Mouse (Mus musculus): ENCODE measurements around the gene Hoxd12. TPM values are rescaled to one million over a fixed set of nuclear protein-coding genes. Genes with fewer than 3 reads are reported as not detected.

The Hoxd12 gene
- polyA plus RNA-seq, 1 experiment = not detected

- H3K36me3 ChIP-seq (ENCODE audit: control insufficient read depth) = no peaks in the 10 kb centered on the region
- H3K27me3 ChIP-seq (ENCODE audit: control insufficient read depth) = peaks cover 100% of the 10 kb centered on the region
- H3K4me1 ChIP-seq (ENCODE audit: control insufficient read depth) = 0 out of 2 replicates have a peak, but pooled peaks cover 2% of the 10 kb centered on the region
- no peak overlapping the region for H3K4me3 ChIP-seq (replicated peaks)
- H3K9me3 ChIP-seq (ENCODE audit: control insufficient read depth, low read length) = peaks cover 4% of the 10 kb centered on the region; the same call in 1 of the 2 replicates
- TF ChIP-seq GATA1 (IDR thresholded peaks at IDR 0.05; ENCODE audit: low read length) (no peak), TAL1 (IDR thresholded peaks at IDR 0.05; ENCODE audit: low read length) (no peak)
Observed at GRCm38 (mm10) chr2:74702820-74703219, 28.0 kb downstream of the Hoxd12 start.

DNA sequence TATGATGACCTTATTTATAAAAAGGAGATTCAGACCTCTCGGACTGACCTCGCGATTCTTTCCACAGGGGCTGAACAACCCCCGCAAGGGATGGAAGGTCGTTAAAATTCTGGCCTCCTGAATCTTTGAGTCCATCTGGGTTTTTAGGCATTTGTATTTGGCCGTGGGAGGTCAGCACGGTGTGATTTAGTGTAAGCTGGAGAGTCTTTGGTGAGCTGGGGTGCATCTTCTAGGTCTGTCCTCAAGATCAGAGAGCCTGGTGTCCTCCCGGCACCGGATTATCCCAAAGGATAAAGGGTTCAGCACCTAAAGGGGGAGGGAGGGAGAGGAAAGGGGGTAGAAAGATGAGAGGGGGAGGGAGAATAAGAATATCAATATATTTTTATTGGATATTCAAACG is 28.5 kb downstream of the Hoxd12 start:
- no peak for TF ChIP-seq TAL1 (IDR thresholded peaks at IDR 0.05; ENCODE audit: low read length)
- TF ChIP-seq GATA1 (IDR thresholded peaks at IDR 0.05; ENCODE audit: low read length) = no peak
- Histone ChIP-seq H3K36me3 (ENCODE audit: control insufficient read depth) (no peaks in the 10 kb centered on the region), H3K9me3 (ENCODE audit: control insufficient read depth, low read length) (no peaks in the 10 kb centered on the region; the same call in 1 of the 2 replicates), H3K4me3 (replicated peaks) (no peak overlapping the region), H3K4me1 (ENCODE audit: control insufficient read depth) (no peaks in the 10 kb centered on the region), H3K27me3 (ENCODE audit: control insufficient read depth) (peaks cover 100% of the 10 kb centered on the region)

DNA sequence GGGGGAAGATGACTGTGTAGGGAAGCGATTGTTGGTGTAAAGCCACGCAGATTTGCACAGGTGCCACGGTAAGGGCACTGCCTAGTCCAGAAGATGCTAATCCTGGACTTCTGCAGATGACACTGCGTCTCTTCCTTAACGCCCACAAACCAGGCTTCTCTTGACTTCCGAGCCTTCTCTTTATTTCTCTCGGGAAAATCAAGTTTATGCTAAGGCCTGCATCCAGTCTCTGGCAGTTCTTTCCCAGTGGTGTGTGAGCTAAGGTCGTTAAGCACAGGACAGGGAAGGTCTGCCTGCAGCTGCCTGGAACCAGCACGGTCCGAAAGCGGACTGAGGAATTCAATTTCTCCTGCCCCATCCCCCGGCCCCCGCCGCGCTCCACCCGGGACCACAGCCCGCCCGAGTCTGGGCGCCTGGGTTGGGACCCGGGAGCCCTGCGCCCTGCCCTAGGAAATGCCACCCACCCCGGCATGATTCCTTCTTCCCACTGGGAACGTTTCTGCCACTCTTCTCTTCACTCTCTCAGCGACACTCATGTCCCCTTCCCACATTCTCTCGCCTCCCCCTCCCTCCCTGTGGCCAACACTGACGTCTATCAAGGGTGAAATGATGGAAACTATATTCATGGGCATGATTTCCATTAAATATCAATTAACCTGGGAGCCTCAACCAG is 29.0 kb downstream of the Hoxd12 start:
- H3K27me3 ChIP-seq (ENCODE audit: control insufficient read depth) = peaks cover 100% of the 10 kb centered on the region
- no peaks in the 10 kb centered on the region for H3K36me3 ChIP-seq (ENCODE audit: control insufficient read depth)
- no peaks in the 10 kb centered on the region for H3K4me1 ChIP-seq (ENCODE audit: control insufficient read depth)
- no peaks in the 10 kb centered on the region; the same call in 1 of the 2 replicates for H3K9me3 ChIP-seq (ENCODE audit: control insufficient read depth, low read length)
- no peak for TF ChIP-seq GATA1 (IDR thresholded peaks at IDR 0.05; ENCODE audit: low read length)
- no peak for TF ChIP-seq TAL1 (IDR thresholded peaks at IDR 0.05; ENCODE audit: low read length)
- no peak overlapping the region for H3K4me3 ChIP-seq (replicated peaks)

DNA sequence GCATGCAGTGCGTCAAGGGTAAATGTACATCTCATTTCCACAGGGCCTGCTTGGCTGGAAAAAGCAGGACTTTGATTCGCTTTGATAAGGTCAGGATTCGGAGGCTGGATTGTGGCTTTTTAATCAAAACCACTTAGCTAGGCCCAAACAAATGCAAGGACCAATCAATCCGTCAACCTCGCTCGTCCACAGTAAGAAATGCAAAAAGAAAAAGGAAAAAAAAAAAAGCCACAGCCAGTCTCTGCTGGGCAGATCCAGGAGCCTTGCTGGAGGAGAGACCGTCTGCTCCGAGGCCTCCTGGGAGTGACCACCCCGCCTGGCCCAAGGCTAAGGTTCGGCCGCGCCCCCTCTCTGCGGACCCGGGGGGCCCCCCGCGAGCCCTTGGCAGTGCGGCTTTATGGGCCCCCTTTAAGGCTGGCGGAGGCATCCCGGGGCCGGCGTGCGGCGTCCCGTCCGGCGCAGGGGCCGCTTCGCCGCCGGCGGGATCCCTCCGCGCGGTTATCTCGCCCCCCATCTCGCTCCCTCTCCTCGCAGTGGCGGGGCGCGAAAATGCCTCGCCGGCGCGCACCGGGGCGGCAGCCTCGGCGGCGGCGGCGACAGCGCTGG is 29.7 kb downstream of the Hoxd12 start, which contains the start of gene Hoxd8:
Gene Hoxd8 (plus strand): TSS at position 223 of the 606 bp plus-strand sequence.
- Histone ChIP-seq H3K4me3 (replicated peaks) (no peak within 1 kb of the TSS), H3K9me3 (ENCODE audit: control insufficient read depth, low read length) (no peaks in the 10 kb centered on the region; the same call in 1 of the 2 replicates), H3K4me1 (ENCODE audit: control insufficient read depth) (no peaks in the 10 kb centered on the region), H3K36me3 (ENCODE audit: control insufficient read depth) (no peaks in the 10 kb centered on the region), H3K27me3 (ENCODE audit: control insufficient read depth) (peaks cover 100% of the 10 kb centered on the region)
- TF ChIP-seq GATA1 (IDR thresholded peaks at IDR 0.05; ENCODE audit: low read length) (no peak), TAL1 (IDR thresholded peaks at IDR 0.05; ENCODE audit: low read length) (no peak)

DNA sequence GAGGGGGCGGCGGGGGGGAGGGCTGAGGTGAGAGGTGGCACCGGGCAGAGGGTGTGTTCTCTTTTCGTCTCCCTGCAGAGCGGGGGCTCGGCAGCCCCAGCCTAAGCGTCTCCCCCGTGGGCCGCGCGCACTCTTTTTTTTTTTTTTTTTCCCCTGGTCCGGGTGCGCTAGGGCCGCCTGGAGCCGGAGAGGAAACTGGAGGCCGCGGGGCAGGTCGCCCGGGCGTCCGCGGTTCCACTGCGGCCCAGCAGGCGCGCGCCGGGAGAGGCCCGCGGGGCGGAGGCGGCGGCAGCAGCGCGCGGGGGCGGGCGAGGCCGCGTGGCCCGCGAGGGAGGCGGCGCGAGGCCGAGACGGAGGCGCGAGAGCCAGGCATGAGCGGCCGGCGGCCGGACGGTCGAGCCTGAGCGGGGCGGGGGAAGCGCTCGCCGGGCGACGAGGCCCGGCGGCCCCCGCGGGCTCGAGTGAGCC is 30.2 kb downstream of the Hoxd12 start:
- Histone ChIP-seq H3K9me3 (ENCODE audit: control insufficient read depth, low read length) (no peaks in the 10 kb centered on the region; the same call in 1 of the 2 replicates), H3K27me3 (ENCODE audit: control insufficient read depth) (peaks cover 100% of the 10 kb centered on the region), H3K4me1 (ENCODE audit: control insufficient read depth) (no peaks in the 10 kb centered on the region), H3K4me3 (replicated peaks) (no peak overlapping the region), H3K36me3 (ENCODE audit: control insufficient read depth) (no peaks in the 10 kb centered on the region)
- TF ChIP-seq GATA1 (IDR thresholded peaks at IDR 0.05; ENCODE audit: low read length) (no peak), TAL1 (IDR thresholded peaks at IDR 0.05; ENCODE audit: low read length) (no peak)

- no peak overlapping the region for H3K4me3 ChIP-seq (replicated peaks)
- H3K27me3 ChIP-seq (ENCODE audit: control insufficient read depth) = peaks cover 100% of the 10 kb centered on the region
Observed at GRCm38 (mm10) chr2:74705467-74706089, 30.8 kb downstream of the Hoxd12 start.

DNA sequence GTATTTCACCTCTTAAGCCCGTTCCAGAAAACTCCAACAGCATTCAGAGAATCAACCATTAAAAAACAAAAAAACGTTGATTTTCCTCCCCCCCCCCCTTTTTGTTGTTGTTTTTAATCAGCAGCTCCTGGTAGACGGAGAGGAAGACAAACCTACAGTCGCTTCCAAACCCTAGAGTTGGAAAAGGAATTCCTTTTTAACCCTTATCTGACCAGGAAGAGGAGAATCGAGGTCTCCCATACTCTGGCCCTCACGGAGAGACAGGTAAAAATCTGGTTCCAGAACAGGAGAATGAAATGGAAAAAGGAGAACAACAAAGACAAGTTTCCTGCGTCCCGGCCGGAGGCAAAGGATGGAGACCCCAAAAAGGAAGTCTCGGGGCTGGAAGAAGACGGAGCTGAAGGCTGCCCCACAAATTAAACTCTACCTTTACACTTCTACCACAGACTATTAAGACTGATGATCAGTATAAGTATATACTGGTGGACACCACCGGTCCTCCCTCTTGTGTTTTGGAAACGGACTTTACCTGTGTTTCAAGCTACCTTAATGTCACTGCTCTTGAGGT is 31.7 kb downstream of the Hoxd12 start:
- TF ChIP-seq GATA1 (IDR thresholded peaks at IDR 0.05; ENCODE audit: low read length) (no peak), TAL1 (IDR thresholded peaks at IDR 0.05; ENCODE audit: low read length) (no peak)
- H3K9me3 ChIP-seq (ENCODE audit: control insufficient read depth, low read length) = no peaks in the 10 kb centered on the region; the same call in 1 of the 2 replicates
- peaks cover 100% of the 10 kb centered on the region for H3K27me3 ChIP-seq (ENCODE audit: control insufficient read depth)
- no peak overlapping the region for H3K4me3 ChIP-seq (replicated peaks)
- no peaks in the 10 kb centered on the region for H3K4me1 ChIP-seq (ENCODE audit: control insufficient read depth)
- H3K36me3 ChIP-seq (ENCODE audit: control insufficient read depth) = no peaks in the 10 kb centered on the region

More at GRCm38 (mm10) chr2:74705467-74706089, 30.8 kb downstream of the Hoxd12 start:
- TF ChIP-seq TAL1 (IDR thresholded peaks at IDR 0.05; ENCODE audit: low read length) (no peak), GATA1 (IDR thresholded peaks at IDR 0.05; ENCODE audit: low read length) (no peak)
- no peaks in the 10 kb centered on the region; the same call in 1 of the 2 replicates for H3K9me3 ChIP-seq (ENCODE audit: control insufficient read depth, low read length)
- no peaks in the 10 kb centered on the region for H3K4me1 ChIP-seq (ENCODE audit: control insufficient read depth)
- H3K36me3 ChIP-seq (ENCODE audit: control insufficient read depth) = no peaks in the 10 kb centered on the region

- H3K27me3 ChIP-seq (ENCODE audit: control insufficient read depth) = peaks cover 100% of the 10 kb centered on the region
- TF ChIP-seq GATA1 (IDR thresholded peaks at IDR 0.05; ENCODE audit: low read length) (no peak), TAL1 (IDR thresholded peaks at IDR 0.05; ENCODE audit: low read length) (no peak)
- no peaks in the 10 kb centered on the region for H3K4me1 ChIP-seq (ENCODE audit: control insufficient read depth)
- H3K9me3 ChIP-seq (ENCODE audit: control insufficient read depth, low read length) = no peaks in the 10 kb centered on the region; the same call in 1 of the 2 replicates
- H3K36me3 ChIP-seq (ENCODE audit: control insufficient read depth) = no peaks in the 10 kb centered on the region
- no peak overlapping the region for H3K4me3 ChIP-seq (replicated peaks)
Observed at GRCm38 (mm10) chr2:74707599-74707998, 32.8 kb downstream of the Hoxd12 start.

All from erythroblast, embryonic 14.5 days (primary cell).